Mouse (Mus musculus) thymus, postnatal 10 days (tissue): ENCODE results near the gene Cplane1.
"Not testable (repeated sequence)": the region's sequence is repeated elsewhere in the genome, so short reads cannot be mapped to it uniquely, and the experiment has no call there.

Source experiments
- DNase-seq, 2 experiments: peaks; one replicate each; pipeline ENCODE4 v3.0.0; 2021; ENCODE audit warnings: low spot score in 2 of 2

Gene Cplane1

DNA sequence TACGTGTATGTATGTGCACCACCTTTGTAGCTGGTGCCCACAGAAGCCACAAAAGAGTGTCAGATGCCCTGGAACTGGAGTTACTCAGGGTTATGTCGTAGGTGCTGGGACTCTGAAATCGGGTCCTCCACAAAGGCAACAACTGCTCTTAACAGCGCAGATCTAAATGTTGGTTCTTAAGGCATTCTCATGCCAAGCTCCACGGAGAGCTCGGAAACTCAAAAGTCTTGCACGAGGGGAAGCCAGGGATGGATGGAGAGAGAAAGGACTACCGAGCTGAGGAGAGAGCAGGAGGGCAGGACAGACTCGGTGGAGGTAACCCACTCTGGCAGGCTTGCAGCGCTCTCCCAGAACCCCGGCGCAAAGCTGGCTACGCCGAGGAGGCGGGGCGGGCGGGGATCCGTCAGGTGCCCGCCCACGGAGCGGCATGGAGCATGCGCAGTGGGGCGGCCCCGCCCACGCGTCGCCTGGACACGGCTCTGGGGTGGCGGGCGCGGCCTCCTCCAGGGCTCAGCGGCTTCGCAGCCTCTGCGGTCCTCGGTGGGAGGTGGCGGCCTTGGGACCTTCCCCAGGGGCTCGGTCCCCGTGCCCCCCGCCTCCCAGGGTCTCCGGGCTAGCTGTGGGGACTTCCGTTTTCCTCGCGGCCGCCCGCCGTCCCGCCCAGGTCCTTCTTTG lies at the start of gene Cplane1:
Gene Cplane1 (plus strand): TSS at position 516 of the 675 bp plus-strand sequence.
- peak; percentile 85 to 97 for DNase-seq

- no peak for DNase-seq
Measured at GRCm38 (mm10) chr15:8129281-8129680, 39.6 kb upstream of the Cplane1 start.

DNA sequence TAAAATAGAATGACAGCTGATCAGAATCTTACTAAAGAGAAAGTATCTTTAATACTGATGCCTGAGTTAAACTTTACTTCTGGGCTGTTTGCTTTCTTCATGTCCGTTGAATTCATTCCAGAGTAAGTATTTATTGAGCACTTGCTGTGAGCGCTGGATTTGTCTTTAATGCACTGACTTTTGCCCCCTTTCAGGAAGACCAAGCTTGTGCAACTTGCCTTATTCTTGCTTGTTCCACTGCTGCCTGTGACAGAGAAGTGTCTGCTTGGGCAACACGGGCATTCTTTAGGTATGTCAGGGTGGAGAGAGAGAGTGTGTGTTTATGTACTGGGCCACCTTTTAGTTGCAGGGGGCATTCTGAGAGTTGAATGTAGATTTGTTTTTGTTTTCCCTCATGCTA lies 37.6 kb upstream of the Cplane1 start:
- no peak for DNase-seq

- no peak for DNase-seq
Measured at GRCm38 (mm10) chr15:8131761-8132160, 37.1 kb upstream of the Cplane1 start.

DNA sequence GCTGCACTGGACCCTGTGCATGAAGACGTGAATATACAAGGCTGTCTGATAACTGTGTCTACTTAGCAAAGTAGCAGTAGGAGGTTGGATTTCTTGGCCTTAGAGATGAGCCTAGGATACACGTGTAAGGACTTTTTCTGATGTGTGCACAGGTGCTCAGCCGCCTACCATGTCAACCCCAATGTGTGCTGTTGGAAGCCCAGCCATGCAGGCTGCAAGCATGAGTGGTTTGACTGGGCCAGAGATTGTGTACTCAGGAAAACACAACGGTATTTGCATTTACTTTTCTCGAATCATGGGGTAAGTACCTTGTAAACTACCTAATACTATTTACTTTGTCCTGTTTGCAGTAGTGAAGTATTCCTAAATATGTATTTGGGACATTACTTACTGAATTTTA lies 33.3 kb upstream of the Cplane1 start:
- no peak for DNase-seq

GRCm38 (mm10) chr15:8161841-8162240 lies 7.1 kb upstream of the Cplane1 start:
- no peak for DNase-seq

GRCm38 (mm10) chr15:8169266-8169746 lies 400 bp downstream of the Cplane1 start:
- peak in 1 of 2 experiments; percentile 35 for DNase-seq

- DNase-seq, result no peak
Measured at GRCm38 (mm10) chr15:8189563-8189962, 20.7 kb downstream of the Cplane1 start.

DNA sequence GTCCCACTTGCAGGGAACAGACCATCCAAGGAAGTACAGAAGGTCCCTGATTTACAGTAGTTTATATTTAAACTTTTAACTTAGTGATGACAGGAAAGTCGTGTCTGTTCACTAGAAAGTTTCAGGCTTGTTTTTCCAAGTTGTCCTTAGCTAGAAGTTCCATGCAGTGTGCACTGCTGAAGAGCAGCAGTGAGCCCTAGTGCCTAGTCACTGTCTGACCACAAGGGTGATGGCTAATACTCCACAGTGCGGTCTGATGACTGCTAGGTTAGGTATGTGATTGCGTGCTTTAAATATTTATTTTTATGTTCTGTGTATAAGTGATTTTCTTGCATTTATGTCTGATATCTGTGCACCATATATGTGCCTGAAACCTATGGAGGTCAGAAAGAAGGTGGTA lies 21.5 kb downstream of the Cplane1 start:
- DNase-seq, result no peak

DNA sequence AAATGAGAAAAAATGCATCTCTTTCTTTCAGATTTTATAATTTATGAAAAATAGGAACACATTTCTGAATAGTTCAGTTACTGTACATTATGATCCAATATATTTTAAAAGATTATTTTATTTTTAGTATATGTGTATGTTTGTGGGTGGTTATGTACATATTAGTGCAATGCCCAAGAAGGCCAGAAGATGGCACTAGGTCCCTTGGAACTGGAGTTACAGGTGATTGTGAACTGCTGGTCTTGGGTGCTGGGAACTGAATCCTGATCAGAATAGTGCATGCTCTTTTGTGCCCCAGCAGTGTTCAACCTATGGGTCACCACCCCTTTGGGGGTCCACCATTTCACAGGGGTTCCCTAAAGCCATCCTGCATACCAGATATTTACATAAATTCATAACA lies 31.4 kb downstream of the Cplane1 start:
- no peak for DNase-seq

- no peak for DNase-seq
Measured at GRCm38 (mm10) chr15:8208362-8208761, 39.5 kb downstream of the Cplane1 start.

DNA sequence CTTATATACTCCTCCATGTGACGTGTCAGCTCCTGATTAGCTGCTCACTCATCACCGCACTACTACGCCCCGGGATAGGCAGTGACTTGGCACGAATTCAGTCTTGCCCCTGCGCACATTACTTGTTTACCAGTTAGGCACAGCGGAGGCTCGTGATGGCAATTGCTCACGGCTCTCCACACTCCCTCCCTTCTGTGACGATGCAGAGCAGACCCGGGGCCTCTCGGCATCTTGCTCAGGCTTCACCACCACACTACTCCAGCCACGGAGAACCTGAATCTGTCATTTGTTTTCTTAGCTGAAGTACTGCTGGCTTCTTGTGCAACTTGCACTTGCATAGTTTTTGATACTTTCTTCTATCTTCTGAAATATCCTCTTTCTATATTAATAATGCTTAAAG lies 45.9 kb downstream of the Cplane1 start:
- DNase-seq, result no peak

GRCm38 (mm10) chr15:8234167-8234566 lies 65.3 kb downstream of the Cplane1 start:
- DNase-seq, result not testable (repeated sequence)

- no peak for DNase-seq
Measured at GRCm38 (mm10) chr15:8265946-8266345, 97.0 kb downstream of the Cplane1 start.

GRCm38 (mm10) chr15:8267211-8267610 lies 98.3 kb downstream of the Cplane1 start:
- no peak for DNase-seq

GRCm38 (mm10) chr15:8268231-8268630 lies 99.3 kb downstream of the Cplane1 start:
- no peak for DNase-seq

GRCm38 (mm10) chr15:8271952-8272351 lies 103.0 kb downstream of the Cplane1 start:
- no peak for DNase-seq

- not testable (repeated sequence) for DNase-seq
Measured at GRCm38 (mm10) chr15:8277916-8278315, 109.0 kb downstream of the Cplane1 start.

DNA sequence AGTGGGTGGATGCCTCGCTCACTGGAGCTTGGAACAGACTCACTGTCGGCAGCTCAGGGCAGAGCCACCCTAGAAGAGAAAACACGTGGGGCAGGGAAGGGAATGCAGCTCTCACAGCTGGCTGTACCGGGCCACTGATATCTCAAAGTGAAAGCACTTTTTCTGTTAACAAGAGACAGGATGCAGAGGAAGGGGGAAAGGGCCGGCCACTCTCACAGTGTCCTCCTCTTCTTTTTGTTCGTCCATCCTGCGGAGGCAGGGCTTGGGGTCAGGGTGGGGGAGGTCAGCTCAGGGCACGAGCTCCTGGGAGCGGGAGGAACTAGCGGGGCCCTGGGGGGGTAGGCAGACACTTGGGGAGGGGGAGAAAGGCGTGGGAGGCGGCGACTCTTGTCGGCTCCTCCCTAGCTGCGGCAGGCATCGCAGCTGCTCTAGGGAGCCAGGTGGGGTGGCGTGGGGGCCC lies 110.4 kb downstream of the Cplane1 start:
- peak; percentile 40 to 54 for DNase-seq

GRCm38 (mm10) chr15:8279929-8280610 lies 111.2 kb downstream of the Cplane1 start:
- DNase-seq, result no peak

DNA sequence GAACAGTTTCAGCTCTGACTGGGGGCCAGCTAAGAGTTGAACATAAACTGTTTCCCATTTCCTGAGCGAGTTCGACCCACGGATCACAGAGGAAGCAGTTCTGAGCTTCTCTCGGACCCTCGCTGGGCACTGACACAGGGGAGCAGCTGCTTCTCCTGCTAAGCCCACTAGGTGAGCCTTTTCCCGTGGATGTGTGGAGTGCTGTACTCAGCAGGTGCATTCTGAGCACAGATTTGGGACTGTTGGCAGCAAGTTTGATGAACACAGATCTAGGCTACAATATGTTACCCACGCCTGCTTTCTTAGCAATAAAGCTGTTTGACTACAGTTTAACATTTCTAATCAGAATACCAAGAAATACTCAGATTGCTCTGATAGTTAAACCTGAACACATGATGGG lies 112.8 kb downstream of the Cplane1 start:
- no peak for DNase-seq

DNA sequence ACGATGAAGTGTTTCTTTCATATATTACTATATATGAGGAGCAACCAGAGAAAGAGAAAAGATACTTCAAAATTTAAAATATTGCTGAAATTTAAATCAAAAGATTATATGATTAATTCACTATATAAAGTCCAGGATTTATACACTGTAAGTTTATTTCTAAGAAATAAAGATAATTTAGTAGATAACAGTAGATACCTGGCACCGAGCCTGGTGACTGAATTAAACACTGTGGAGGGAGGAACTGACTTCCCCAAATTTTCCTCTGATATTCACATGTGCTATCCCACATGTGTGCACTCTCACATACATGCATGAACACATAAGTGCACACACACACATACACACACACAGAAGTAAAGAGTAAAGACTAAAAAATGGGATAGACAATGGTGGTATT lies 113.2 kb downstream of the Cplane1 start:
- no peak for DNase-seq

DNA sequence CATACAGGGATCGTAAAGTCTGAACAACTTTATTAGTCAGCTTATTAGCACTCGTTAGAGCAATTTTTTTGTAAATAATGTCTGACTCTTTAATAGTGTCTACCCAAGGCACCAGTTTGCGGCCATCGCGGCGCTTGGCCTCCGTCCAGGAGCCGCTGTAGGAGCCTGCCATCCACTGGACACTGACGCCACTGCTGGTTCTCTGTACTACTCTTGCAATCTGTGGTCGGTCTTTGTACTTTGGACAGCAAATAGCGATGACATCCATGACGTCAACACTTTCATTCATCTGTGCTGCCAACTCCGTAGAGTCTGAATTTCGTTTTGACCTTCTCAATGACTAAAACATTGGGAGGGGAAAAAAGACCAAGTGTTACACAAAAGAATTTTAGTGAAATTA lies 122.3 kb downstream of the Cplane1 start:
- DNase-seq, result no peak
